Mouse (Mus musculus) erythroblast, embryonic 14.5 days (primary cell): ENCODE data around the gene Inhbc. TPM values are rescaled to one million over a fixed set of nuclear protein-coding genes. Genes with fewer than 3 reads are reported as not detected.
A peak's percentile ranks its signal among the peaks of the same experiment; 100 is the strongest.
"Not testable (repeated sequence)": the region's sequence is repeated elsewhere in the genome, so short reads cannot be mapped to it uniquely, and the experiment has no call there.

Source experiments
- H3K27me3 ChIP-seq: 2 replicates; pipeline ENCODE4 v1.6.1; 2012; ENCODE audit warnings: inconsistent platforms; ENCODE audit not compliant: control insufficient read depth
- H3K36me3 ChIP-seq: 2 replicates; pipeline ENCODE4 v1.6.1; 2012; ENCODE audit warnings: mild to moderate bottlenecking, inconsistent platforms; ENCODE audit not compliant: control insufficient read depth
- H3K4me1 ChIP-seq: 2 replicates; pipeline ENCODE4 v1.6.1; 2012; ENCODE audit warnings: inconsistent platforms; ENCODE audit not compliant: control insufficient read depth
- H3K4me3 ChIP-seq: replicated peaks from 2 replicates; pipeline ENCODE3; 2012; ENCODE audit warnings: moderate library complexity, mild to moderate bottlenecking, inconsistent platforms
- H3K9me3 ChIP-seq: 2 replicates; pipeline ENCODE4 v1.6.1; 2012; ENCODE audit warnings: low read length, inconsistent platforms, mixed read lengths; ENCODE audit not compliant: control insufficient read depth
- GATA1 ChIP-seq: IDR thresholded peaks from 2 replicates; pipeline ENCODE4 v1.6.1; 2012; ENCODE audit warnings: low read length, inconsistent platforms, mixed read lengths
- TAL1 ChIP-seq: IDR thresholded peaks from 3 replicates; pipeline ENCODE4 v1.6.1; 2012; ENCODE audit warnings: low read length, inconsistent platforms, mixed read lengths
- polyA plus RNA-seq: library from polyadenylated mRNA; stranded (reverse); fragments of >175 nt; gene quantifications from 2 replicates; pipeline ENCODE4 v1.2.3, GENCODE M21; 2012

Inhbc gene
- polyA plus RNA-seq, 1 experiment = not detected

- peaks cover 42% of the 10 kb centered on the region for H3K4me1 ChIP-seq
- H3K9me3 ChIP-seq = no peaks in the 10 kb centered on the region
- H3K27me3 ChIP-seq = peaks cover 48% of the 10 kb centered on the region
- H3K36me3 ChIP-seq = peaks cover 10% of the 10 kb centered on the region
- peak overlapping the region; percentile 68 for H3K4me3 ChIP-seq
- TF ChIP-seq TAL1 (no peak), GATA1 (no peak)
Measured at GRCm38 (mm10) chr10:127325454-127326016, 44.7 kb downstream of the Inhbc start.

GRCm38 (mm10) chr10:127324495-127324894 lies 45.7 kb downstream of the Inhbc start:
- H3K27me3 ChIP-seq = peaks cover 48% of the 10 kb centered on the region
- no peaks in the 10 kb centered on the region for H3K9me3 ChIP-seq
- peaks cover 40% of the 10 kb centered on the region for H3K4me1 ChIP-seq
- peaks cover 7% of the 10 kb centered on the region for H3K36me3 ChIP-seq
- H3K4me3 ChIP-seq = no peak overlapping the region
- TF ChIP-seq GATA1 (no peak), TAL1 (no peak)

GRCm38 (mm10) chr10:127323131-127323855 lies 46.9 kb downstream of the Inhbc start:
- TF ChIP-seq TAL1 (no peak), GATA1 (no peak)
- Histone ChIP-seq H3K27me3 (peaks cover 43% of the 10 kb centered on the region), H3K4me1 (peaks cover 40% of the 10 kb centered on the region), H3K4me3 (no peak overlapping the region), H3K36me3 (no peaks in the 10 kb centered on the region), H3K9me3 (no peaks in the 10 kb centered on the region)

- TF ChIP-seq GATA1 (no peak), TAL1 (no peak)
- Histone ChIP-seq H3K9me3 (no peaks in the 10 kb centered on the region), H3K36me3 (no peaks in the 10 kb centered on the region), H3K4me3 (no peak overlapping the region), H3K4me1 (peaks cover 47% of the 10 kb centered on the region), H3K27me3 (peaks cover 39% of the 10 kb centered on the region)
Measured at GRCm38 (mm10) chr10:127322669-127323068, 47.6 kb downstream of the Inhbc start.

GRCm38 (mm10) chr10:127322178-127322577 lies 48.1 kb downstream of the Inhbc start:
- Histone ChIP-seq H3K27me3 (peaks cover 34% of the 10 kb centered on the region), H3K36me3 (no peaks in the 10 kb centered on the region), H3K4me1 (peaks cover 51% of the 10 kb centered on the region), H3K4me3 (no peak overlapping the region), H3K9me3 (no peaks in the 10 kb centered on the region)
- TF ChIP-seq GATA1 (no peak), TAL1 (no peak)

- H3K4me1 ChIP-seq = peaks cover 50% of the 10 kb centered on the region
Measured at GRCm38 (mm10) chr10:127321621-127322020, 48.6 kb downstream of the Inhbc start, which contains the start of gene Arhgap9. Arhgap9 (plus strand) TSS chr10:127321964.

GRCm38 (mm10) chr10:127319969-127320368 lies 50.3 kb downstream of the Inhbc start:
- H3K27me3 ChIP-seq = peaks cover 13% of the 10 kb centered on the region
- H3K4me1 ChIP-seq = peaks cover 39% of the 10 kb centered on the region
- no peak for TF ChIP-seq GATA1
- no peak for TF ChIP-seq TAL1

More at GRCm38 (mm10) chr10:127321621-127322020, 48.6 kb downstream of the Inhbc start, which contains the start of gene Arhgap9:
- TF ChIP-seq TAL1 = no peak
- Histone ChIP-seq H3K36me3 (no peaks in the 10 kb centered on the region), H3K27me3 (peaks cover 28% of the 10 kb centered on the region), H3K9me3 (no peaks in the 10 kb centered on the region), H3K4me3 (no peak within 1 kb of the TSS)

GRCm38 (mm10) chr10:127318009-127318408 lies 52.2 kb downstream of the Inhbc start:
- H3K36me3 ChIP-seq = no peaks in the 10 kb centered on the region
- H3K4me1 ChIP-seq = peaks cover 29% of the 10 kb centered on the region
- peaks cover 5% of the 10 kb centered on the region; the same call in 1 of the 2 replicates for H3K27me3 ChIP-seq
- H3K9me3 ChIP-seq = no peaks in the 10 kb centered on the region
- no peak overlapping the region for H3K4me3 ChIP-seq
- no peak for TF ChIP-seq GATA1
- no peak for TF ChIP-seq TAL1

More at GRCm38 (mm10) chr10:127319969-127320368, 50.3 kb downstream of the Inhbc start:
- H3K9me3 ChIP-seq = no peaks in the 10 kb centered on the region
- no peaks in the 10 kb centered on the region for H3K36me3 ChIP-seq
- no peak overlapping the region for H3K4me3 ChIP-seq

GRCm38 (mm10) chr10:127317277-127317676 lies 53.0 kb downstream of the Inhbc start:
- Histone ChIP-seq H3K27me3 (peaks cover 4% of the 10 kb centered on the region; the same call in 1 of the 2 replicates), H3K9me3 (no peaks in the 10 kb centered on the region), H3K4me1 (peaks cover 35% of the 10 kb centered on the region), H3K4me3 (no peak overlapping the region), H3K36me3 (no peaks in the 10 kb centered on the region)
- TF ChIP-seq GATA1 = no peak
- no peak for TF ChIP-seq TAL1

- H3K27me3 ChIP-seq, H3K36me3 ChIP-seq, H3K9me3 ChIP-seq, H3K4me3 ChIP-seq: not testable (repeated sequence)
- peaks cover 49% of the 10 kb centered on the region for H3K4me1 ChIP-seq
Measured at GRCm38 (mm10) chr10:127314950-127315349, 55.3 kb downstream of the Inhbc start.

GRCm38 (mm10) chr10:127313516-127313915 lies 56.7 kb downstream of the Inhbc start:
- not testable (repeated sequence) for H3K27me3 ChIP-seq, H3K4me3 ChIP-seq, H3K9me3 ChIP-seq
- Histone ChIP-seq H3K4me1 (peaks cover 59% of the 10 kb centered on the region), H3K36me3 (peaks cover 19% of the 10 kb centered on the region)
